Mouse (Mus musculus) ES-CJ7 (cell line): ENCODE data around the gene Bnipl.
"Not testable (repeated sequence)": the region's sequence is repeated elsewhere in the genome, so short reads cannot be mapped to it uniquely, and the experiment has no call there.

Source experiments
- DNase-seq: peaks from one replicate; pipeline ENCODE4 v3.0.0; 2011; ENCODE audit warnings: low read depth, low spot score

The Bnipl gene

GRCm38 (mm10) chr3:95212889-95213608 is 37.9 kb downstream of the Bnipl start:
- DNase-seq = not testable (repeated sequence)

GRCm38 (mm10) chr3:95210585-95210984 is 40.4 kb downstream of the Bnipl start:
- DNase-seq = no peak

GRCm38 (mm10) chr3:95208286-95208685 is 42.7 kb downstream of the Bnipl start:
- DNase-seq = no peak

GRCm38 (mm10) chr3:95203880-95204279 is 47.1 kb downstream of the Bnipl start:
- no peak for DNase-seq

- DNase-seq = no peak
Observed at GRCm38 (mm10) chr3:95200562-95200961, 50.4 kb downstream of the Bnipl start.

- DNase-seq = no peak
Observed at GRCm38 (mm10) chr3:95200132-95200531, 50.9 kb downstream of the Bnipl start.

- no peak for DNase-seq
Observed at GRCm38 (mm10) chr3:95199101-95199500, 51.9 kb downstream of the Bnipl start.

GRCm38 (mm10) chr3:95195772-95196171 is 55.2 kb downstream of the Bnipl start:
- no peak for DNase-seq

GRCm38 (mm10) chr3:95194721-95195135 is 56.3 kb downstream of the Bnipl start:
- DNase-seq = no peak
